Comparison of ENCODE assay signal across 20 mouse cellular contexts in the genomic region with DNA sequence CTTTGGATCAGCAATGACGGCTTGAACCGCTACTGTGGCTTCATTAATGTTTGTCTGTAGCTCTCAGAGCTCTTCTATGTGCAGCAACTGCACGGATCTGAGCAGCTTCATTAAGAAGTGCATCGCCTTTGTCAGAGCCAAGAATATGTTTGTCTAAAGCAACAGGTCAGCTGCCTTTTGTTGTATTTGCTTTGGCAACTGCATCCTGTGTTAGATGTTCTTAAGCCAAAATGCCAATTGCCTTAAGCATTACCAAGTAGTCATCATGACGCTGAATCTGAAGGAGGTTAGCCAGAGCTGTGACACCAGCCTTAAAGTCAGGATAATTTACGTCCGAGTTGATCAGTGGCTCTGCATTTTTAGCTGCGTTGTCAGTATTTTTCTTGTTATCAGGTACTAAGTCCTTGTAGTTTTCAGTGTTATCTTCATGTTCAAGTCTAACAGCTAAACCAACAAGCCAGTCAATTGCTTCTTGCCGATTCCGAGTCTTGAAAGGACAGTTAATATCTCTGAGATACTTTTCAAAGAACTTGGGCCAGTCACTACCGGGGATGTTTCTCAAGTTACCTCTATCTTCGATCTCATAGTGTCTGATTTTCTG. TPM values are rescaled to one million over a fixed set of nuclear protein-coding genes. Genes with fewer than 3 reads are reported as not detected.
DNase-seq lines count a peak whose midpoint lies in the region; ATAC-seq and TF ChIP-seq lines count a peak whose summit lies in the region.
"Had no signal": no experiment of that assay in that cellular context is flagged by ENCODE, and none has a peak within 500 bp of the region (broad histone marks: within the 10 kb centered on the region; RNA-seq: fewer than 3 reads in every experiment).

No protein-coding gene starts in this region.

- peak; percentile 82 for DNase-seq in liver, adult 2 months (ENCODE audit: extremely low read depth, low read depth, low spot score)
- no peak for DNase-seq in liver
- DNase-seq in c-Kit-positive CD71-positive TER-119-negative erythroid progenitor cells, embryonic 14.5 days (ENCODE audit: low read depth), result peak; percentile 61
- no peak for DNase-seq in thymus, postnatal 10 days (ENCODE audit: low spot score in 2 of 2)
- no peak for DNase-seq in right cerebral cortex, postnatal 25 days
- DNase-seq: adrenal gland, postnatal 14 days; B cell, adult 2 months; cerebellum, adult 18-20 months; gastrocnemius, adult 2 months; lung, postnatal 10 days had no signal

- H3K4me1 ChIP-seq in liver, adult 2 months (ENCODE audit: control insufficient read depth, insufficient read depth, low read length), result no peaks in the 10 kb centered on the region; the same call in 1 of the 2 replicates
- peaks cover 50% of the 10 kb centered on the region for H3K4me1 ChIP-seq in liver, embryonic 12.5 days
- no peaks in the 10 kb centered on the region for H3K4me1 ChIP-seq in kidney, embryonic 15.5 days
- H3K4me1 ChIP-seq: embryonic facial prominence, embryonic 15.5 days; heart, embryonic 13.5 days had no signal

- H3K27me3 ChIP-seq in liver, adult 2 months (ENCODE audit: control insufficient read depth, insufficient read depth, low read length), result no peaks in the 10 kb centered on the region
- no peaks in the 10 kb centered on the region for H3K27me3 ChIP-seq in liver, embryonic 12.5 days (replicated peaks)
- H3K27me3 ChIP-seq in kidney, embryonic 15.5 days, result no peaks in the 10 kb centered on the region
- H3K27me3 ChIP-seq: embryonic facial prominence, embryonic 15.5 days; heart, embryonic 13.5 days; megakaryocyte, embryonic 14.5 days had no signal

- no peak overlapping the region for H3K9ac ChIP-seq in liver, adult 2 months (ENCODE audit: low read depth, low read length)
- H3K9ac ChIP-seq in liver, embryonic 12.5 days, result peak overlapping the region; percentile 57
- no peak overlapping the region for H3K9ac ChIP-seq in kidney, embryonic 15.5 days
- H3K9ac ChIP-seq: embryonic facial prominence, embryonic 15.5 days; heart, embryonic 13.5 days; hindbrain, embryonic 14.5 days had no signal

- no peak for TF ChIP-seq CTCF in liver, adult 2 months (IDR thresholded peaks at IDR 0.05; ENCODE audit: low read depth, low read length)

- no peak for TF ChIP-seq POLR2A in liver, adult 2 months (IDR thresholded peaks at IDR 0.05; ENCODE audit: extremely low read depth, insufficient read depth, low read length)

- no peaks in the 10 kb centered on the region for H3K9me3 ChIP-seq in liver, embryonic 12.5 days (replicated peaks)
- H3K9me3 ChIP-seq in kidney, embryonic 15.5 days (replicated peaks), result no peaks in the 10 kb centered on the region
- H3K9me3 ChIP-seq: embryonic facial prominence, embryonic 15.5 days; heart, embryonic 13.5 days; megakaryocyte, embryonic 14.5 days had no signal

- no peak overlapping the region for H3K4me3 ChIP-seq in liver, adult 2 months (ENCODE audit: insufficient read depth, low read depth, low read length)
- H3K4me3 ChIP-seq in liver, embryonic 12.5 days, result no peak overlapping the region
- no peak overlapping the region for H3K4me3 ChIP-seq in kidney, embryonic 15.5 days (replicated peaks)
- H3K4me3 ChIP-seq: embryonic facial prominence, embryonic 15.5 days; gastrocnemius, adult 2 months; heart, embryonic 13.5 days; megakaryocyte, embryonic 14.5 days had no signal

- no peaks in the 10 kb centered on the region; the same call in 1 of the 2 replicates for H3K36me3 ChIP-seq in liver, adult 2 months (ENCODE audit: control insufficient read depth, insufficient read depth, low read length)
- peaks cover 59% of the 10 kb centered on the region for H3K36me3 ChIP-seq in liver, embryonic 12.5 days
- peaks cover 34% of the 10 kb centered on the region for H3K36me3 ChIP-seq in kidney, embryonic 15.5 days

- peak; percentile 75 for ATAC-seq in liver, embryonic 12.5 days
- ATAC-seq in megakaryocyte-erythroid progenitor cell, adult 5-6 weeks (replicated peaks; ENCODE audit: low FRiP score, low TSS enrichment, poor library complexity, severe bottlenecking), result peak; percentile 77
- no peak for ATAC-seq in kidney, embryonic 15.5 days (replicated peaks; ENCODE audit: low FRiP score)
- ATAC-seq: activated CD4-positive, CD25-positive, alpha-beta regulatory T cell, adult 4 months; intestine, embryonic 16.5 days had no signal

- H3K79me2 ChIP-seq in liver, adult 2 months (ENCODE audit: control insufficient read depth, insufficient read depth, low read length), result no peaks in the 10 kb centered on the region

- peak overlapping the region; percentile 48 for H3K4me2 ChIP-seq in liver, embryonic 12.5 days
- no peak overlapping the region for H3K4me2 ChIP-seq in kidney, embryonic 15.5 days
- H3K4me2 ChIP-seq: embryonic facial prominence, embryonic 15.5 days; heart, embryonic 13.5 days; hindbrain, embryonic 14.5 days had no signal

- WGBS in liver, adult 2 months, result 55% methylated on average over 12 of the region's 12 CpGs
- whole genome bisulfite sequencing in liver, embryonic 12.5 days (ENCODE audit: insufficient replicate concordance), result 38% methylated on average over 12 of the region's 12 CpGs
- 64% methylated on average over 12 of the region's 12 CpGs for WGBS in kidney, embryonic 15.5 days

- no peak overlapping the region for H3K27ac ChIP-seq in liver, adult 2 months (replicated peaks; ENCODE audit: insufficient read depth, low read depth, low read length)
- H3K27ac ChIP-seq in liver, embryonic 12.5 days, result peak overlapping the region; percentile 75
- H3K27ac ChIP-seq in kidney, embryonic 15.5 days, result no peak overlapping the region
- H3K27ac ChIP-seq: embryonic facial prominence, embryonic 15.5 days; gastrocnemius, adult 2 months; heart, embryonic 13.5 days; hindbrain, embryonic 14.5 days; kidney, postnatal 0 days had no signal

RNA-seq across cellular contexts. Expression of a gene that starts 8.6 kb away (rescaled TPM):
- total RNA-seq in liver, adult 2 months (2014; rRNA removed), result 2.6 and 3.1 TPM in 2 replicates
- 0.52 and 0.65 TPM in 2 replicates for polyA plus RNA-seq in liver, adult 2 months (2012; rRNA removed)
- 380 and 430 TPM in 2 replicates for polyA plus RNA-seq in liver, embryonic 12.5 days (2016; fragmentation: Nextera tagmentation; extraction: Ambion mirVana)
- total RNA-seq in megakaryocyte-erythroid progenitor cell, adult 5-6 weeks (2014; fragmentation: Nextera tagmentation), result 452 and 588 TPM in 2 replicates
- 396 and 475 TPM in 2 replicates for total RNA-seq in megakaryocyte-erythroid progenitor cell, adult 5-6 weeks (2017)
- 478 and 554 TPM in 2 replicates for polyA plus RNA-seq in kidney, embryonic 15.5 days (2015; fragmentation: Nextera tagmentation; extraction: Ambion mirVana)

RNA-seq across cellular contexts. Expression of a gene that starts 32.6 kb away (rescaled TPM):
- 4.2 and 5.6 TPM in 2 replicates for total RNA-seq in liver, adult 2 months (2014; rRNA removed)
- polyA plus RNA-seq in liver, adult 2 months (2012; rRNA removed), result 3.5 TPM in 2 replicates
- 26.9 and 27.8 TPM in 2 replicates for polyA plus RNA-seq in liver, embryonic 12.5 days (2016; fragmentation: Nextera tagmentation; extraction: Ambion mirVana)
- 18.0 and 22.8 TPM in 2 replicates for total RNA-seq in megakaryocyte-erythroid progenitor cell, adult 5-6 weeks (2014; fragmentation: Nextera tagmentation)
- total RNA-seq in megakaryocyte-erythroid progenitor cell, adult 5-6 weeks (2017), result 83.8 and 89.2 TPM in 2 replicates
- polyA plus RNA-seq in kidney, embryonic 15.5 days (2015; fragmentation: Nextera tagmentation; extraction: Ambion mirVana), result 35.9 and 37.0 TPM in 2 replicates

Comparison
In these comparisons a context has a peak if more than half of its experiments do, and no peak if none do; other contexts are left out.
1. DNase-seq: peak in liver, adult 2 months (single experiment) and c-Kit-positive CD71-positive TER-119-negative erythroid progenitor cells, embryonic 14.5 days (single experiment); none in liver (single experiment), thymus, postnatal 10 days (0 of 2) and right cerebral cortex, postnatal 25 days (single experiment).
2. RNA of a gene that starts 8.6 kb away (polyA plus RNA-seq): 478 to 554 TPM in kidney, embryonic 15.5 days and 380 to 430 TPM in liver, embryonic 12.5 days; 0.52 to 0.65 TPM in liver, adult 2 months; every median in the first group is over 100 times any median in the second.